Mouse (Mus musculus) liver, adult 2 months (tissue): ENCODE measurements around the gene Mcpt8. TPM values are rescaled to one million over a fixed set of nuclear protein-coding genes. Genes with fewer than 3 reads are reported as not detected.
"Not testable (repeated sequence)": the region's sequence is repeated elsewhere in the genome, so short reads cannot be mapped to it uniquely, and the experiment has no call there.

Experiments used
- DNase-seq: peaks from one replicate; pipeline ENCODE4 v3.0.0-alpha.2; 2011; ENCODE audit warnings: low read depth, low spot score; ENCODE audit errors: extremely low read depth
- H3K27ac ChIP-seq: fragments of 200-500 bp; replicated peaks from 2 replicates; pipeline ENCODE4 v1.5.1; 2012; ENCODE audit warnings: low read depth, mild to moderate bottlenecking, control low read depth, inconsistent platforms, low read length; ENCODE audit not compliant: insufficient read depth
- H3K27me3 ChIP-seq: fragments of 200-500 bp; 2 replicates; pipeline ENCODE4 v1.6.1; 2012; ENCODE audit warnings: mild to moderate bottlenecking, moderate library complexity, low read length, inconsistent platforms; ENCODE audit not compliant: control insufficient read depth, insufficient read depth
- H3K36me3 ChIP-seq: fragments of 200-500 bp; 2 replicates; pipeline ENCODE4 v1.6.1; 2012; ENCODE audit warnings: low read length, inconsistent platforms; ENCODE audit not compliant: control insufficient read depth, insufficient read depth
- H3K4me1 ChIP-seq: fragments of 200-500 bp; 2 replicates; pipeline ENCODE4 v1.6.1; 2011; ENCODE audit warnings: low read length; ENCODE audit not compliant: control insufficient read depth, insufficient read depth
- H3K4me3 ChIP-seq: fragments of 200-500 bp; 2 replicates; pipeline ENCODE4 v1.5.1; 2011; ENCODE audit warnings: low read depth, mild to moderate bottlenecking, control low read depth, low read length, moderate library complexity; ENCODE audit not compliant: insufficient read depth
- H3K79me2 ChIP-seq: fragments of 200-500 bp; 2 replicates; pipeline ENCODE4 v1.6.1; 2012; ENCODE audit warnings: inconsistent platforms, mild to moderate bottlenecking, low read length, moderate library complexity; ENCODE audit not compliant: control insufficient read depth, insufficient read depth
- H3K9ac ChIP-seq: fragments of 200-500 bp; 2 replicates; pipeline ENCODE4 v1.6.1; 2012; ENCODE audit warnings: low read depth, mild to moderate bottlenecking, control low read depth, inconsistent platforms, low read length
- CTCF ChIP-seq: fragments of 200-500 bp; IDR thresholded peaks from 2 replicates; pipeline ENCODE4 v1.5.1; 2011; ENCODE audit warnings: low read depth, low read length, control low read depth
- POLR2A ChIP-seq: fragments of 200-500 bp; IDR thresholded peaks from 2 replicates; pipeline ENCODE4 v1.6.1; 2011; ENCODE audit warnings: low read length, control low read depth; ENCODE audit not compliant: insufficient read depth; ENCODE audit errors: extremely low read depth
- WGBS: fragments of 180-500 bp; shearing (Covaris S2); methylation state at CpG from one replicate; pipeline ENCODE4 v1.1.7; 2018; 5-methylcytosine and 5-hydroxymethylcytosine counted together
- polyA plus RNA-seq: library from polyadenylated mRNA; depleted of rRNA; stranded (reverse); fragments of >200 nt; gene quantifications from 2 replicates; pipeline ENCODE4 v1.2.3, GENCODE M21; 2012; rRNA removed
- total RNA-seq: library from RNA; depleted of rRNA; stranded (reverse); fragments of >200 nt; gene quantifications from 2 replicates; pipeline ENCODE4 v1.2.3, GENCODE M21; 2014; rRNA removed

Gene Mcpt8
- total RNA-seq (not detected in 2 replicates), polyA plus RNA-seq (not detected in 2 replicates)

GRCm38 (mm10) chr14:56085167-56085566, at the start of gene Mcpt8:
Gene Mcpt8, minus strand, starts transcription at chr14:56085273.
- TF ChIP-seq CTCF (no peak), POLR2A (no peak)
- no peak within 1 kb of the TSS for H3K4me3 ChIP-seq
- no peaks in the 10 kb centered on the region for H3K79me2 ChIP-seq
- H3K27ac ChIP-seq = no peak within 1 kb of the TSS
- H3K27me3 ChIP-seq = peaks cover 2% of the 10 kb centered on the region; the same call in 1 of the 2 replicates
- DNase-seq = no peak
- H3K4me1 ChIP-seq = no peaks in the 10 kb centered on the region
- WGBS = 94% methylated on average over 2 of the region's 2 CpGs
- no peak within 1 kb of the TSS for H3K9ac ChIP-seq
- H3K36me3 ChIP-seq = no peaks in the 10 kb centered on the region

DNA sequence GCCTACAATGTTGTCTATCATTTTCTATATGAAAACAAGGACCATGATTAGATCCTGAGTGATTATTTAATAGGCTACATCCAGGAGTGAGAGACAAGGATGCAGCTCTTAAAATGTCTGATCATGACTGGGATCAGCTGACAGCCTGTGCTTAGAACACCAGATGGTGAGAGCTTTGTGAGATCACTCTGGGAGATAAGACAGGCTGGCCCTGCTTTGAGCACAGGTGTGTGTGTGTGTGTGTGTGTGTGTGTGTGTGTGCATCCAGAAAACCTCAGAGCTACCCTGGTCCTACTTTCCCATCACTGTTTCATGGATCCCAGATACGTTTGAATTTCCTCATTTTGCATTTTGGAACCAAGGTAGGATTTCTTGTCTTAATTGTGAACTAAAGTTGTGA, 48.6 kb upstream of the Mcpt8 start:
- H3K27me3 ChIP-seq, H3K4me1 ChIP-seq, H3K36me3 ChIP-seq, DNase-seq, H3K9ac ChIP-seq, H3K79me2 ChIP-seq, H3K27ac ChIP-seq, H3K4me3 ChIP-seq: not testable (repeated sequence)
- WGBS = 61% methylated on average over 1 of the region's 1 CpGs

GRCm38 (mm10) chr14:56132508-56132907, 47.4 kb upstream of the Mcpt8 start, which contains the start of gene Gzmd:
Gene Gzmd, minus strand, starts transcription at chr14:56132608.
- WGBS = 68% methylated on average over 2 of the region's 2 CpGs
- H3K9ac ChIP-seq, H3K4me3 ChIP-seq, H3K79me2 ChIP-seq, H3K27ac ChIP-seq, H3K36me3 ChIP-seq, H3K27me3 ChIP-seq, H3K4me1 ChIP-seq, DNase-seq: not testable (repeated sequence)

DNA sequence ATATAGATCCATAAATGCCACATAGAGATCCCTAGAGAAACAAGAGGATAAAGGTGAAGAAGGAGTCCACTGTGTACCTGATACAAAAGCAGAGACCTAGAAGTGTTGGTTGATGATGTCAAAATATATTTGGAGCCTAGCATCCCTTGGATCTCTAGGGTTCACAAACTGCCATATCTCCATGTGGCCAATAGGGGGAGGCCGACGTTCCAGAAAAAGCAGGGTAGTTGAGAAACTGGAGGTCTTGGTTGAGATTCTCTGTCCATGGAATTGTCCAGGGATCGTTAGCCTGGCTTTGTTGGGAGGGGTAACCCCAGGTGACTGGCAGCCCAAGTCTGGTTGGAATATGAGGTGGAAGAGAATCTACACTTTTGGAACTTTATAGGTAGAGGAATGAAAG, 43.3 kb upstream of the Mcpt8 start:
- WGBS = 50% methylated on average over 3 of the region's 3 CpGs
- Histone ChIP-seq H3K4me3 (no peak overlapping the region), H3K27ac (no peak overlapping the region), H3K27me3 (no peaks in the 10 kb centered on the region), H3K4me1 (no peaks in the 10 kb centered on the region), H3K9ac (no peak overlapping the region), H3K79me2 (no peaks in the 10 kb centered on the region), H3K36me3 (no peaks in the 10 kb centered on the region)
- no peak for DNase-seq
- 0 out of 2 replicates have a peak, but pooled peaks have one; percentile 9 for TF ChIP-seq CTCF
- no peak for TF ChIP-seq POLR2A

GRCm38 (mm10) chr14:56123516-56123915, 38.4 kb upstream of the Mcpt8 start:
- Histone ChIP-seq H3K9ac (no peak overlapping the region), H3K36me3 (no peaks in the 10 kb centered on the region), H3K27ac (no peak overlapping the region), H3K4me1 (no peaks in the 10 kb centered on the region), H3K4me3 (no peak overlapping the region), H3K79me2 (no peaks in the 10 kb centered on the region), H3K27me3 (no peaks in the 10 kb centered on the region)
- no peak for DNase-seq
- TF ChIP-seq CTCF (no peak), POLR2A (no peak)
- 87% methylated on average over 3 of the region's 3 CpGs for WGBS

DNA sequence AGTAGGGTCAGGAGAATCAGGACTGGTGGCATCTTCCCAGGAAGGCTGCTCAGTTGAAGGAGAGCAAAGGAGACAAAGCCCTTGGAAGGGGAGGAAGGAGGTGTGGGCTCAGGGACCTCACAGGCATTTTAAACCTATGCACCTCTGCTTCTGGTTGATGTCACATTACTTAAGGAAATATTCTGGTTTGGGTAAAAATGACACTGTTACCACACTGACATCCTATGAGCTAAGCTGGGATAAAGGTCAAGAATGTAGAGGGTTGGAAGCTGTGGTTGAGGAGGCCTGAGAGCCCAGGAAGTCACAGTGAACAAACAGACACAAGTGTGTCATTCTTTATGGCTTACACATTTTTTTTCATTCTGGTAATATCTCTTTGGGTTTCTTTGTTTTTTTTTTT, 35.5 kb upstream of the Mcpt8 start, which contains the start of gene Gzme:
Gene Gzme, minus strand, starts transcription at position 101 of the 400 bp plus-strand sequence.
- H3K4me1 ChIP-seq = no peaks in the 10 kb centered on the region
- H3K4me3 ChIP-seq = no peak within 1 kb of the TSS
- no peaks in the 10 kb centered on the region for H3K27me3 ChIP-seq
- DNase-seq = no peak
- H3K36me3 ChIP-seq = no peaks in the 10 kb centered on the region
- no peak within 1 kb of the TSS for H3K27ac ChIP-seq
- H3K9ac ChIP-seq = no peak within 1 kb of the TSS
- H3K79me2 ChIP-seq = no peaks in the 10 kb centered on the region
- TF ChIP-seq POLR2A (no peak), CTCF (no peak)

GRCm38 (mm10) chr14:56115531-56116310, 30.6 kb upstream of the Mcpt8 start:
- not testable (repeated sequence) for H3K9ac ChIP-seq, DNase-seq, H3K27ac ChIP-seq, H3K36me3 ChIP-seq, H3K27me3 ChIP-seq, H3K4me1 ChIP-seq, H3K79me2 ChIP-seq, H3K4me3 ChIP-seq
- WGBS = 90% methylated on average over 33 of the region's 33 CpGs
